Mouse (Mus musculus) forebrain, embryonic 10.5 days (tissue): ENCODE measurements around the gene Sept9. TPM values are rescaled to one million over a fixed set of nuclear protein-coding genes. Genes with fewer than 3 reads are reported as not detected.

Experiments
- DNase-seq: peaks from one replicate; pipeline ENCODE4 v3.0.0-alpha.2; 2017; ENCODE audit warnings: low spot score; ENCODE audit errors: extremely low spot score
- H3K27ac ChIP-seq: fragments of 300-500 bp; sonication (generic); 2 replicates; pipeline ENCODE4 v1.5.1; 2016; ENCODE audit warnings: mild to moderate bottlenecking
- H3K27me3 ChIP-seq: fragments of 300-500 bp; sonication (generic); 2 replicates; pipeline ENCODE4 v1.6.1; 2016; ENCODE audit warnings: mild to moderate bottlenecking; ENCODE audit not compliant: poor library complexity, severe bottlenecking
- H3K36me3 ChIP-seq: fragments of 300-500 bp; sonication (generic); replicated peaks from 2 replicates; pipeline ENCODE4 v1.6.1; 2016; ENCODE audit warnings: mild to moderate bottlenecking, moderate library complexity
- H3K4me1 ChIP-seq: fragments of 300-500 bp; sonication (generic); 2 replicates; pipeline ENCODE4 v1.6.1; 2016
- H3K4me3 ChIP-seq: fragments of 300-500 bp; sonication (generic); 2 replicates; pipeline ENCODE4 v1.5.1; 2016; ENCODE audit warnings: mild to moderate bottlenecking, moderate library complexity
- H3K9me3 ChIP-seq: fragments of 300-500 bp; sonication (generic); 2 replicates; pipeline ENCODE4 v1.6.1; 2016; ENCODE audit warnings: mild to moderate bottlenecking, moderate library complexity
- WGBS: fragments of 180-500 bp; shearing (Covaris S2); methylation state at CpG from one replicate; pipeline ENCODE4 v1.1.7; 2016; 5-methylcytosine and 5-hydroxymethylcytosine counted together
- polyA plus RNA-seq: library from polyadenylated mRNA; unstranded; fragments of >200 nt; fragmentation: Nextera tagmentation; extraction: Ambion mirVana; gene quantifications from 2 replicates; pipeline ENCODE4 v1.2.1, GENCODE M21; 2016

Gene Sept9
- polyA plus RNA-seq, 1 experiment from 2014 or later, result 206 TPM

- H3K4me3 ChIP-seq, result no peak overlapping the region
- peaks cover 32% of the 10 kb centered on the region for H3K9me3 ChIP-seq
- H3K27me3 ChIP-seq, result no peaks in the 10 kb centered on the region
- DNase-seq, result no peak
- no peak overlapping the region for H3K27ac ChIP-seq
- no peaks in the 10 kb centered on the region for H3K36me3 ChIP-seq
- H3K4me1 ChIP-seq, result peaks cover 22% of the 10 kb centered on the region
- 88% methylated on average over 5 of the region's 5 CpGs for WGBS
Measured at GRCm38 (mm10) chr11:117179902-117180301, 19.6 kb upstream of the Sept9 start.

GRCm38 (mm10) chr11:117182808-117183207, 16.7 kb upstream of the Sept9 start:
- no peak overlapping the region for H3K27ac ChIP-seq
- H3K27me3 ChIP-seq, result no peaks in the 10 kb centered on the region
- H3K9me3 ChIP-seq, result peaks cover 32% of the 10 kb centered on the region
- peaks cover 5% of the 10 kb centered on the region for H3K4me1 ChIP-seq
- no peak for DNase-seq
- H3K4me3 ChIP-seq, result no peak overlapping the region
- 90% methylated on average over 3 of the region's 3 CpGs for WGBS
- no peaks in the 10 kb centered on the region for H3K36me3 ChIP-seq

- H3K4me3 ChIP-seq, result no peak overlapping the region
- whole genome bisulfite sequencing, result 70% methylated on average over 3 of the region's 3 CpGs
- H3K9me3 ChIP-seq, result peaks cover 32% of the 10 kb centered on the region
- no peaks in the 10 kb centered on the region for H3K27me3 ChIP-seq
- peaks cover 5% of the 10 kb centered on the region for H3K4me1 ChIP-seq
- H3K27ac ChIP-seq, result no peak overlapping the region
- DNase-seq, result no peak
- no peaks in the 10 kb centered on the region for H3K36me3 ChIP-seq
Measured at GRCm38 (mm10) chr11:117183299-117183698, 16.2 kb upstream of the Sept9 start.

GRCm38 (mm10) chr11:117183841-117184240, 15.6 kb upstream of the Sept9 start:
- WGBS, result 85% methylated on average over 5 of the region's 5 CpGs
- H3K36me3 ChIP-seq, result no peaks in the 10 kb centered on the region
- H3K4me1 ChIP-seq, result peaks cover 5% of the 10 kb centered on the region
- H3K9me3 ChIP-seq, result peaks cover 32% of the 10 kb centered on the region
- DNase-seq, result no peak
- H3K27ac ChIP-seq, result no peak overlapping the region
- H3K4me3 ChIP-seq, result no peak overlapping the region
- H3K27me3 ChIP-seq, result no peaks in the 10 kb centered on the region

GRCm38 (mm10) chr11:117185076-117185933, 14.2 kb upstream of the Sept9 start:
- H3K4me3 ChIP-seq, result no peak overlapping the region
- no peak for DNase-seq
- no peaks in the 10 kb centered on the region for H3K36me3 ChIP-seq
- H3K4me1 ChIP-seq, result peaks cover 5% of the 10 kb centered on the region
- no peak overlapping the region for H3K27ac ChIP-seq
- no peaks in the 10 kb centered on the region for H3K27me3 ChIP-seq
- WGBS, result 73% methylated on average over 21 of the region's 21 CpGs
- peaks cover 26% of the 10 kb centered on the region for H3K9me3 ChIP-seq

- Histone ChIP-seq H3K4me1 (no peaks in the 10 kb centered on the region), H3K36me3 (no peaks in the 10 kb centered on the region), H3K9me3 (no peaks in the 10 kb centered on the region), H3K27me3 (peaks cover 6% of the 10 kb centered on the region; the same call in 1 of the 2 replicates), H3K27ac (no peak overlapping the region), H3K4me3 (no peak overlapping the region)
- DNase-seq, result no peak
- 69% methylated on average over 5 of the region's 5 CpGs for WGBS
Measured at GRCm38 (mm10) chr11:117191524-117191923, 7.9 kb upstream of the Sept9 start.

- Histone ChIP-seq H3K36me3 (no peaks in the 10 kb centered on the region), H3K27me3 (peaks cover 32% of the 10 kb centered on the region), H3K9me3 (no peaks in the 10 kb centered on the region), H3K27ac (no peak overlapping the region), H3K4me3 (no peak overlapping the region), H3K4me1 (peaks cover 5% of the 10 kb centered on the region)
- no peak for DNase-seq
- WGBS, result 82% methylated on average over 11 of the region's 11 CpGs
Measured at GRCm38 (mm10) chr11:117194475-117194937, 5.0 kb upstream of the Sept9 start.

- Histone ChIP-seq H3K4me3 (no peak overlapping the region), H3K4me1 (peaks cover 12% of the 10 kb centered on the region), H3K9me3 (no peaks in the 10 kb centered on the region), H3K36me3 (no peaks in the 10 kb centered on the region), H3K27ac (no peak overlapping the region), H3K27me3 (peaks cover 44% of the 10 kb centered on the region)
- WGBS, result 87% methylated on average over 6 of the region's 6 CpGs
- DNase-seq, result no peak
Measured at GRCm38 (mm10) chr11:117195616-117196015, 3.8 kb upstream of the Sept9 start.

- Histone ChIP-seq H3K27ac (no peak overlapping the region), H3K9me3 (no peaks in the 10 kb centered on the region), H3K36me3 (no peaks in the 10 kb centered on the region), H3K4me3 (no peak overlapping the region), H3K27me3 (peaks cover 54% of the 10 kb centered on the region), H3K4me1 (peaks cover 12% of the 10 kb centered on the region)
- WGBS, result 94% methylated on average over 7 of the region's 7 CpGs
- no peak for DNase-seq
Measured at GRCm38 (mm10) chr11:117196681-117197080, 2.8 kb upstream of the Sept9 start.

- no peak for DNase-seq
- Histone ChIP-seq H3K4me3 (no peak overlapping the region), H3K27ac (no peak overlapping the region), H3K36me3 (no peaks in the 10 kb centered on the region), H3K9me3 (no peaks in the 10 kb centered on the region), H3K4me1 (peaks cover 24% of the 10 kb centered on the region), H3K27me3 (peaks cover 69% of the 10 kb centered on the region)
- 87% methylated on average over 5 of the region's 5 CpGs for WGBS
Measured at GRCm38 (mm10) chr11:117198122-117198521, 1.3 kb upstream of the Sept9 start.

GRCm38 (mm10) chr11:117201846-117202245, 2.4 kb downstream of the Sept9 start:
- 89% methylated on average over 12 of the region's 12 CpGs for WGBS
- Histone ChIP-seq H3K27ac (no peak overlapping the region), H3K4me1 (peaks cover 37% of the 10 kb centered on the region), H3K4me3 (no peak overlapping the region), H3K27me3 (peaks cover 71% of the 10 kb centered on the region), H3K9me3 (no peaks in the 10 kb centered on the region), H3K36me3 (no peaks in the 10 kb centered on the region)
- no peak for DNase-seq

GRCm38 (mm10) chr11:117204606-117205005, 5.1 kb downstream of the Sept9 start:
- H3K4me3 ChIP-seq, result no peak overlapping the region
- H3K9me3 ChIP-seq, result no peaks in the 10 kb centered on the region
- H3K27ac ChIP-seq, result no peak overlapping the region
- H3K4me1 ChIP-seq, result peaks cover 52% of the 10 kb centered on the region
- peaks cover 44% of the 10 kb centered on the region for H3K27me3 ChIP-seq
- no peak for DNase-seq
- WGBS, result 86% methylated on average over 8 of the region's 8 CpGs
- no peaks in the 10 kb centered on the region for H3K36me3 ChIP-seq

- Histone ChIP-seq H3K36me3 (no peaks in the 10 kb centered on the region), H3K9me3 (no peaks in the 10 kb centered on the region), H3K4me3 (no peak overlapping the region), H3K4me1 (peaks cover 48% of the 10 kb centered on the region), H3K27ac (no peak overlapping the region), H3K27me3 (peaks cover 39% of the 10 kb centered on the region)
- 87% methylated on average over 6 of the region's 6 CpGs for WGBS
- no peak for DNase-seq
Measured at GRCm38 (mm10) chr11:117205042-117205441, 5.6 kb downstream of the Sept9 start.
